Mouse (Mus musculus) stomach, postnatal 0 days (tissue): Measurements from ENCODE around the gene Arl4a.

ENCODE experiments used
- CTCF ChIP-seq: IDR thresholded peaks from 2 replicates; pipeline ENCODE4 v1.5.1; 2016; ENCODE audit warnings: antibody characterized with exemption, low read depth, mild to moderate bottlenecking, moderate library complexity
- EP300 ChIP-seq: optimal IDR thresholded peaks from 2 replicates; pipeline ENCODE3; 2016; ENCODE audit warnings: antibody characterized with exemption

GRCm38 (mm10) chr12:40037876-40038463 lies at the start of gene Arl4a:
- TF ChIP-seq CTCF (0 out of 2 replicates have a peak, but pooled peaks have one; percentile 0), EP300 (no peak)
